Mouse (Mus musculus) heart, adult 2 months (tissue): ENCODE data around the gene Entpd5. TPM values are rescaled to one million over a fixed set of nuclear protein-coding genes. Genes with fewer than 3 reads are reported as not detected.

Experiments used
- DNase-seq, 2 experiments: peaks; one replicate each; pipeline ENCODE4 v3.0.0; 2021
- H3K27ac ChIP-seq: fragments of 200-600 bp; 2 replicates; pipeline ENCODE4 v1.8.1; 2022
- H3K27me3 ChIP-seq: fragments of 200-500 bp; 2 replicates; pipeline ENCODE4 v1.6.1; 2012; ENCODE audit warnings: mild to moderate bottlenecking, low read length, inconsistent platforms, mixed read lengths; ENCODE audit not compliant: control insufficient read depth, insufficient read depth
- H3K36me3 ChIP-seq: fragments of 200-500 bp; 2 replicates; pipeline ENCODE4 v1.6.1; 2012; ENCODE audit warnings: low read length, inconsistent platforms; ENCODE audit not compliant: control insufficient read depth, insufficient read depth
- H3K4me1 ChIP-seq: fragments of 200-500 bp; 2 replicates; pipeline ENCODE4 v1.6.1; 2011; ENCODE audit warnings: low read length; ENCODE audit not compliant: control insufficient read depth, insufficient read depth
- H3K4me3 ChIP-seq: fragments of 200-600 bp; 2 replicates; pipeline ENCODE4 v1.8.1; 2022
- H3K79me2 ChIP-seq: fragments of 200-500 bp; replicated peaks from 2 replicates; pipeline ENCODE4 v1.6.1; 2012; ENCODE audit warnings: mild to moderate bottlenecking, inconsistent platforms, low read length, moderate library complexity, mixed read lengths; ENCODE audit not compliant: control insufficient read depth, insufficient read depth
- H3K9ac ChIP-seq: fragments of 200-500 bp; 2 replicates; pipeline ENCODE4 v1.6.1; 2012; ENCODE audit warnings: low read depth, mild to moderate bottlenecking, control low read depth, inconsistent platforms, low read length, mixed read lengths
- CTCF ChIP-seq: fragments of 200-600 bp; IDR thresholded peaks from 2 replicates; pipeline ENCODE4 v1.8.1; 2022; ENCODE audit warnings: antibody characterized with exemption, mild to moderate bottlenecking, moderate library complexity
- EP300 ChIP-seq: fragments of 200-500 bp; IDR thresholded peaks from 2 replicates; pipeline ENCODE4 v1.6.1; 2011; ENCODE audit warnings: low read depth, low read length, control low read depth; ENCODE audit not compliant: insufficient read depth
- POLR2A ChIP-seq: fragments of 200-500 bp; IDR thresholded peaks from 2 replicates; pipeline ENCODE4 v1.6.1; 2011; ENCODE audit warnings: mild to moderate bottlenecking, low read depth, low read length, control low read depth; ENCODE audit not compliant: insufficient read depth
- WGBS: fragments of 180-500 bp; shearing (Covaris S2); methylation state at CpG from one replicate; pipeline ENCODE4 v1.1.7; 2018; 5-methylcytosine and 5-hydroxymethylcytosine counted together
- intact Hi-C: fragments of 180-260 bp; cut with DNase I; formaldehyde crosslinking; loops from one replicate; pipeline ENCODE4 v1.15.1; 2025
- polyA plus RNA-seq: library from polyadenylated mRNA; depleted of rRNA; stranded (reverse); fragments of >200 nt; gene quantifications from 2 replicates; pipeline ENCODE4 v1.2.3, GENCODE M21; 2012; rRNA removed
- total RNA-seq, 2 experiments: library from RNA; stranded (reverse); gene quantifications; 2 replicates each; pipeline ENCODE4 v1.2.3; 2021

Gene Entpd5
- total and polyA plus RNA-seq, 3 experiments = 38.6 to 68.9 (median 64.9) TPM

- no peaks in the 10 kb centered on the region for H3K27me3 ChIP-seq
- intact Hi-C loops = no loop called here
- DNase-seq = no peak
- WGBS = 85% methylated on average over 11 of the region's 11 CpGs
- no peaks in the 10 kb centered on the region for H3K79me2 ChIP-seq
- H3K36me3 ChIP-seq = peaks cover 3% of the 10 kb centered on the region; the same call in 1 of the 2 replicates
- H3K4me1 ChIP-seq = no peaks in the 10 kb centered on the region
- H3K4me3 ChIP-seq = no peak overlapping the region
- H3K9ac ChIP-seq = no peak overlapping the region
- no peak overlapping the region for H3K27ac ChIP-seq
- TF ChIP-seq EP300 (no peak), POLR2A (no peak), CTCF (no peak)
These were observed 71.7 kb downstream of the Entpd5 start for GRCm38 (mm10) chr12:84336963-84337625.

DNA sequence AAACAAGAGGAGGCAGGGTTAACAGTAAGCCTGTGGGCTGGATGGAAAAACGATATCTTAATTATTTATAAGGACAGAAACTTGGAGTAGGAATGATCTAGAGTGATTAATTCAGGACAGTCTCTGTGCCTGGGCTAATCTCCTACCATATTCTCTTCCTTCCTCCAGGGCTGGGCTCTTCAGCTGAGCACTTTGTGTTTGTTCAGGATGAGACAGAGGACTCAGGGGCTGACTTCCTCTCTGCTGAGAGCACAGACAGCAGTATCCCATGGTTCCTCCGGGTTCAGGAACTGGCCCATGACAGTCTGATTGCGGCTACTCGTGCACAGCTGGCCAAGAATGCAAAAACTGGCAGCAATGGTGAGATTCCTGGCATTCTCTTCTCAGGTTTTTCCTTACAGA, 81.7 kb downstream of the Entpd5 start:
- intact Hi-C loops = no loop called here
- no peak overlapping the region for H3K9ac ChIP-seq
- H3K27me3 ChIP-seq = no peaks in the 10 kb centered on the region
- peak; percentile 35 to 52 for DNase-seq
- WGBS = 5% methylated on average over 4 of the region's 4 CpGs
- no peak overlapping the region for H3K4me3 ChIP-seq
- TF ChIP-seq EP300 (peak; percentile 54; the same call in 1 of the 2 replicates), CTCF (no peak), POLR2A (peak; percentile 29; the same call in 1 of the 2 replicates)
- peaks cover 3% of the 10 kb centered on the region; the same call in 1 of the 2 replicates for H3K4me1 ChIP-seq
- peak overlapping the region; percentile 59 for H3K27ac ChIP-seq
- H3K36me3 ChIP-seq = peaks cover 20% of the 10 kb centered on the region
- peaks cover 4% of the 10 kb centered on the region for H3K79me2 ChIP-seq

Other genes with a start within 250 kb of the Entpd5 start
- 10 to 100 TPM; 12.3 to 14.7 TPM for gene Elmsan1, start 190.1 kb downstream of the Entpd5 start, total RNA-seq
- 8.1 and 8.4 TPM in 2 replicates for gene Elmsan1, start 190.1 kb downstream of the Entpd5 start, polyA plus RNA-seq
- 100 to 1,000 TPM; 222 to 248 TPM for gene Ptgr2, start 123.8 kb downstream of the Entpd5 start, total RNA-seq
- gene Ptgr2, start 123.8 kb downstream of the Entpd5 start, polyA plus RNA-seq = 59.4 and 143 TPM in 2 replicates
- 10 to 100 TPM; 18.8 to 20.9 TPM for gene Zfp410, start 92.2 kb downstream of the Entpd5 start, total RNA-seq
- 18.4 and 30.3 TPM in 2 replicates for gene Zfp410, start 92.2 kb downstream of the Entpd5 start, polyA plus RNA-seq
- gene Coq6, start 47.4 kb downstream of the Entpd5 start, total RNA-seq = 100 to 1,000 TPM in 1 of 2 experiments, 10 to 100 TPM in 1; 91.8 to 102 TPM
- 104 and 119 TPM in 2 replicates for gene Coq6, start 47.4 kb downstream of the Entpd5 start, polyA plus RNA-seq
- 10 to 100 TPM in 1 of 2 experiments, 1 to 10 TPM in 1; 9.8 to 13.2 TPM for gene Fam161b, start 47.2 kb downstream of the Entpd5 start, total RNA-seq
- 4.1 and 6.8 TPM in 2 replicates for gene Fam161b, start 47.2 kb downstream of the Entpd5 start, polyA plus RNA-seq
- gene Bbof1, start within 50 bp of the Entpd5 start, total RNA-seq = 1 to 10 TPM; 1.7 to 2.0 TPM
- gene Bbof1, start within 50 bp of the Entpd5 start, polyA plus RNA-seq = 0.31 and 0.59 TPM in 2 replicates
- gene Rnf113a2, start 8.2 kb upstream of the Entpd5 start, total RNA-seq = 10 to 100 TPM in 1 of 2 experiments, 1 to 10 TPM in 1; 8.4 to 11.7 TPM
- 3.7 and 6.6 TPM in 2 replicates for gene Rnf113a2, start 8.2 kb upstream of the Entpd5 start, polyA plus RNA-seq
- gene Aldh6a1, start 42.0 kb upstream of the Entpd5 start, total RNA-seq = 100 to 1,000 TPM; 189 to 236 TPM
- 83.5 and 173 TPM in 2 replicates for gene Aldh6a1, start 42.0 kb upstream of the Entpd5 start, polyA plus RNA-seq
- gene Lin52, start 42.4 kb upstream of the Entpd5 start, total RNA-seq = 10 to 100 TPM in 1 of 2 experiments, 1 to 10 TPM in 1; 7.8 to 12.4 TPM
- gene Lin52, start 42.4 kb upstream of the Entpd5 start, polyA plus RNA-seq = 16.5 and 30.6 TPM in 2 replicates
- not detected for gene Vsx2, start 160.7 kb upstream of the Entpd5 start, total RNA-seq
- not detected in 2 replicates for gene Vsx2, start 160.7 kb upstream of the Entpd5 start, polyA plus RNA-seq
- gene Abcd4, start 208.4 kb upstream of the Entpd5 start, total RNA-seq = 1 to 10 TPM; 5.3 to 5.8 TPM
- gene Abcd4, start 208.4 kb upstream of the Entpd5 start, polyA plus RNA-seq = 15.4 and 18.0 TPM in 2 replicates
- not detected for gene Vrtn, start 232.0 kb upstream of the Entpd5 start, total RNA-seq
- gene Vrtn, start 232.0 kb upstream of the Entpd5 start, polyA plus RNA-seq = not detected in 2 replicates